Mouse (Mus musculus): ENCODE results near the gene Fam171a1. TPM values are rescaled to one million over a fixed set of nuclear protein-coding genes. Genes with fewer than 3 reads are reported as not detected.
A peak's percentile ranks its signal among the peaks of the same experiment; 100 is the strongest.

The Fam171a1 gene
- polyA plus RNA-seq, 1 experiment from 2014 or later: 38.5 TPM

GRCm38 (mm10) chr2:3229060-3229459 lies 115.0 kb downstream of the Fam171a1 start:
- Histone ChIP-seq H3K4me2 (no peak overlapping the region), H3K4me3 (replicated peaks) (no peak overlapping the region), H3K27me3 (no peaks in the 10 kb centered on the region), H3K36me3 (replicated peaks) (peaks cover 22% of the 10 kb centered on the region), H3K9ac (no peak overlapping the region), H3K27ac (no peak overlapping the region), H3K4me1 (no peaks in the 10 kb centered on the region), H3K9me3 (no peaks in the 10 kb centered on the region)
- peak; percentile 79 for ATAC-seq (ENCODE audit: low FRiP score)
- 10% methylated on average over 2 of the region's 2 CpGs for WGBS

- H3K9ac ChIP-seq: no peak overlapping the region
- no peaks in the 10 kb centered on the region for H3K27me3 ChIP-seq
- WGBS: 81% methylated on average over 5 of the region's 5 CpGs
- no peaks in the 10 kb centered on the region for H3K36me3 ChIP-seq (replicated peaks)
- no peaks in the 10 kb centered on the region for H3K9me3 ChIP-seq
- ATAC-seq (ENCODE audit: low FRiP score): no peak
- H3K27ac ChIP-seq: no peak overlapping the region
- no peak overlapping the region for H3K4me2 ChIP-seq
- H3K4me3 ChIP-seq (replicated peaks): no peak overlapping the region
- H3K4me1 ChIP-seq: no peaks in the 10 kb centered on the region
These were observed 125.2 kb downstream of the Fam171a1 start for GRCm38 (mm10) chr2:3239255-3239654.

GRCm38 (mm10) chr2:3244251-3244650 lies 130.2 kb downstream of the Fam171a1 start:
- H3K9me3 ChIP-seq: no peaks in the 10 kb centered on the region
- no peak overlapping the region for H3K4me2 ChIP-seq
- H3K36me3 ChIP-seq (replicated peaks): no peaks in the 10 kb centered on the region
- no peak overlapping the region for H3K9ac ChIP-seq
- no peaks in the 10 kb centered on the region for H3K27me3 ChIP-seq
- WGBS: 76% methylated on average over 3 of the region's 3 CpGs
- no peaks in the 10 kb centered on the region for H3K4me1 ChIP-seq
- no peak overlapping the region for H3K4me3 ChIP-seq (replicated peaks)
- H3K27ac ChIP-seq: no peak overlapping the region
- ATAC-seq (ENCODE audit: low FRiP score): no peak

GRCm38 (mm10) chr2:3251309-3251708 lies 137.3 kb downstream of the Fam171a1 start:
- Histone ChIP-seq H3K9ac (no peak overlapping the region), H3K9me3 (no peaks in the 10 kb centered on the region), H3K4me3 (replicated peaks) (no peak overlapping the region), H3K36me3 (replicated peaks) (no peaks in the 10 kb centered on the region), H3K27ac (no peak overlapping the region), H3K27me3 (no peaks in the 10 kb centered on the region), H3K4me1 (no peaks in the 10 kb centered on the region), H3K4me2 (no peak overlapping the region)
- WGBS: 83% methylated on average over 2 of the region's 2 CpGs
- no peak for ATAC-seq (ENCODE audit: low FRiP score)

- no peaks in the 10 kb centered on the region for H3K36me3 ChIP-seq (replicated peaks)
- H3K4me2 ChIP-seq: no peak overlapping the region
- no peaks in the 10 kb centered on the region for H3K4me1 ChIP-seq
- H3K9me3 ChIP-seq: no peaks in the 10 kb centered on the region
- no peak overlapping the region for H3K27ac ChIP-seq
- WGBS: 88% methylated on average over 3 of the region's 3 CpGs
- no peaks in the 10 kb centered on the region for H3K27me3 ChIP-seq
- no peak overlapping the region for H3K4me3 ChIP-seq (replicated peaks)
- no peak for ATAC-seq (ENCODE audit: low FRiP score)
- H3K9ac ChIP-seq: no peak overlapping the region
These were observed 152.4 kb downstream of the Fam171a1 start for GRCm38 (mm10) chr2:3266466-3266865.

- H3K9me3 ChIP-seq: no peaks in the 10 kb centered on the region
- no peak overlapping the region for H3K4me2 ChIP-seq
- H3K36me3 ChIP-seq (replicated peaks): no peaks in the 10 kb centered on the region
- 29% methylated on average over 3 of the region's 3 CpGs for WGBS
- no peak overlapping the region for H3K27ac ChIP-seq
- H3K4me3 ChIP-seq (replicated peaks): no peak overlapping the region
- no peaks in the 10 kb centered on the region for H3K4me1 ChIP-seq
- no peak overlapping the region for H3K9ac ChIP-seq
- H3K27me3 ChIP-seq: no peaks in the 10 kb centered on the region
- ATAC-seq (ENCODE audit: low FRiP score): no peak
These were observed 153.9 kb downstream of the Fam171a1 start for GRCm38 (mm10) chr2:3267879-3268278.

GRCm38 (mm10) chr2:3273349-3273748 lies 159.3 kb downstream of the Fam171a1 start:
- no peak overlapping the region for H3K27ac ChIP-seq
- H3K9me3 ChIP-seq: no peaks in the 10 kb centered on the region
- H3K36me3 ChIP-seq (replicated peaks): no peaks in the 10 kb centered on the region
- no peak overlapping the region for H3K4me2 ChIP-seq
- no peaks in the 10 kb centered on the region for H3K4me1 ChIP-seq
- no peak for ATAC-seq (ENCODE audit: low FRiP score)
- no peaks in the 10 kb centered on the region for H3K27me3 ChIP-seq
- no peak overlapping the region for H3K9ac ChIP-seq
- H3K4me3 ChIP-seq (replicated peaks): no peak overlapping the region
- 89% methylated on average over 2 of the region's 2 CpGs for WGBS

- Histone ChIP-seq H3K4me3 (replicated peaks) (no peak overlapping the region), H3K27ac (no peak overlapping the region), H3K27me3 (no peaks in the 10 kb centered on the region), H3K4me1 (no peaks in the 10 kb centered on the region), H3K36me3 (replicated peaks) (no peaks in the 10 kb centered on the region), H3K9me3 (no peaks in the 10 kb centered on the region), H3K4me2 (no peak overlapping the region), H3K9ac (no peak overlapping the region)
- no peak for ATAC-seq (ENCODE audit: low FRiP score)
- 82% methylated on average over 2 of the region's 2 CpGs for WGBS
These were observed 162.1 kb downstream of the Fam171a1 start for GRCm38 (mm10) chr2:3276106-3276505.

Small RNA genes within 50 kb of the gene (microRNA-seq; reads per million reads assigned to microRNA genes)
- gene Gm27306: not detected

Other genes with a start within 250 kb of the Fam171a1 start
- gene Nmt2, start 170.0 kb downstream of the Fam171a1 start, polyA plus RNA-seq (2016; fragmentation: Nextera tagmentation; extraction: Ambion mirVana): 64.2 and 66.9 TPM in 2 replicates
- gene Rpp38, start 218.4 kb downstream of the Fam171a1 start, polyA plus RNA-seq (2016; fragmentation: Nextera tagmentation; extraction: Ambion mirVana): 16.8 and 17.6 TPM in 2 replicates
- gene Acbd7, start 221.9 kb downstream of the Fam171a1 start, polyA plus RNA-seq (2016; fragmentation: Nextera tagmentation; extraction: Ambion mirVana): 0.69 and 1.2 TPM in 2 replicates

Data from forebrain, embryonic 12.5 days (tissue).